Mouse (Mus musculus) left cerebral cortex, adult 8-10 months (tissue): Measurements from ENCODE around the gene Taar8a. TPM values are rescaled to one million over a fixed set of nuclear protein-coding genes. Genes with fewer than 3 reads are reported as not detected.

Experiments
- total RNA-seq, 4 experiments: library from RNA; stranded (reverse); gene quantifications; 2 replicates each; pipeline ENCODE4 v1.2.4; 2022

Taar8a gene
- total RNA-seq, 4 experiments from 2014 or later = not detected

Other genes starting within 250 kb of the Taar8a start
- under 1 TPM in 1 of 4 experiments, not detected in 3; 0.40 TPM for gene Vnn3, start 225.0 kb upstream of the Taar8a start, total RNA-seq
- gene Vnn1, start 181.8 kb upstream of the Taar8a start, total RNA-seq = under 1 TPM in 2 of 4 experiments, not detected in 2; 0.15 to 0.34 TPM
- not detected for gene Taar1, start 156.1 kb upstream of the Taar8a start, total RNA-seq
- not detected for gene Taar2, start 137.9 kb upstream of the Taar8a start, total RNA-seq
- gene Taar3, start 126.9 kb upstream of the Taar8a start, total RNA-seq = not detected
- not detected for gene Taar4, start 116.0 kb upstream of the Taar8a start, total RNA-seq
- gene Taar5, start 105.8 kb upstream of the Taar8a start, total RNA-seq = not detected
- not detected for gene Taar6, start 90.9 kb upstream of the Taar8a start, total RNA-seq
- gene Taar7a, start 83.0 kb upstream of the Taar8a start, total RNA-seq = not detected
- gene Taar7b, start 76.6 kb upstream of the Taar8a start, total RNA-seq = not detected
- gene Taar7d, start 49.3 kb upstream of the Taar8a start, total RNA-seq = not detected
- gene Taar7e, start 38.9 kb upstream of the Taar8a start, total RNA-seq = not detected
- not detected for gene Taar7f, start 27.0 kb upstream of the Taar8a start, total RNA-seq
- gene Taar8b, start 15.8 kb downstream of the Taar8a start, total RNA-seq = not detected
- gene Taar8c, start 25.4 kb downstream of the Taar8a start, total RNA-seq = not detected
- not detected for gene Taar9, start 33.0 kb downstream of the Taar8a start, total RNA-seq
- gene Stx7, start 72.8 kb downstream of the Taar8a start, total RNA-seq = 100 to 1,000 TPM; 127 to 149 (median 139) TPM
- 10 to 100 TPM in 1 of 4 experiments, 1 to 10 TPM in 3; 5.8 to 10.4 (median 8.0) TPM for gene Moxd1, start 147.0 kb downstream of the Taar8a start, total RNA-seq